Mouse (Mus musculus): ENCODE measurements around the gene Iqgap2.

DNA sequence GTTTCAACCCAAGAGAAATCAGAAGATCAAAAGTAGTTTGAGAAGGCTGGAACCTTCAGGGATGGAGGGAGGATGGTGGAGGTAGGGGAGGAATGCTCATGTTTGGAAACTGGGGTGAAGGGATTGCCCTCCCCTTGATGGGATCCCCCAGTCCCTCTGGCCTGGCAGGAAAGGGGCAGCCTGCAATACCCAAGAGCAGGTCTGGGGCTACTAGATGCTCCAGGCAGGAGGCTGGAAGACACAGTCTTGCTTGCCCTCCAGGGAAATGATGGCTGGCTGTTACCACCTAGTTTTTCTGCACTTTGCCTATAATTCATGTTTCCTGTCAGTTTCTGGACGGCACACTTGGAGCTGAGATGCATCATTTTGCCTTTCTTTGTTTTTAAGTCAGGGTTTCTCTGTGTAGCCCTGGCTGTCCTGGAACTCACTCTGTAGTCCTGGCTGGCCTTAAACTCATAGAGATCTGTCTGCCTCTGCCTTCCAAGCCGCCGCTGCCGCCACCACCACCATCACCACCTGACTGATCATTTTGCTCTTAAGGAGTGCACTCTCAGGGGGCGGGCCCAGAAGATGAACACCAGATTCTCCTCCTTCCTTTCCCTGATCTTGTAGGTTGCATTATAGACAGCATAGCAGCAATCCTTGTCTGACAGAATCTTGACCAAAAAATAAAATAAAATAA is 313.6 kb downstream of the Iqgap2 start:
- TF ChIP-seq POLR2A (IDR thresholded peaks at IDR 0.05; ENCODE audit: insufficient read depth, low read length) = no peak
- TF ChIP-seq CTCF (IDR thresholded peaks at IDR 0.05; ENCODE audit: low read depth, low read length) = no peak
- TF ChIP-seq EP300 (IDR thresholded peaks at IDR 0.05; ENCODE audit: insufficient read depth, low read depth, low read length) = no peak
